Mouse (Mus musculus) intestine, embryonic 16.5 days (tissue): ENCODE data around the gene Col23a1. TPM values are rescaled to one million over a fixed set of nuclear protein-coding genes. Genes with fewer than 3 reads are reported as not detected.

ENCODE experiments used
- ATAC-seq: fragments of 200-750 bp; cut with Nextera tagmentation; 2 replicates; pipeline ENCODE4 v1.8.0; 2017; ENCODE audit warnings: moderate TSS enrichment, moderate library complexity
- H3K27ac ChIP-seq: fragments of 300-500 bp; sonication (generic); 2 replicates; pipeline ENCODE4 v1.5.1; 2014; ENCODE audit warnings: mild to moderate bottlenecking, low read length
- H3K27me3 ChIP-seq: fragments of 300-500 bp; sonication (generic); replicated peaks from 2 replicates; pipeline ENCODE4 v1.6.1; 2014; ENCODE audit warnings: low read length, control low read depth, mixed read lengths; ENCODE audit not compliant: control insufficient read depth, insufficient read depth
- H3K36me3 ChIP-seq: fragments of 300-500 bp; sonication (generic); 2 replicates; pipeline ENCODE4 v1.6.1; 2014; ENCODE audit warnings: low read length, control low read depth; ENCODE audit not compliant: control insufficient read depth, insufficient read depth
- H3K4me1 ChIP-seq: fragments of 300-500 bp; sonication (generic); 2 replicates; pipeline ENCODE4 v1.6.1; 2014; ENCODE audit warnings: low read length, control low read depth, mixed read lengths; ENCODE audit not compliant: control insufficient read depth, insufficient read depth
- H3K4me2 ChIP-seq: fragments of 300-500 bp; sonication (generic); 2 replicates; pipeline ENCODE4 v1.6.1; 2014; ENCODE audit warnings: low read depth, low read length, control low read depth
- H3K4me3 ChIP-seq: fragments of 300-500 bp; sonication (generic); 2 replicates; pipeline ENCODE4 v1.5.1; 2014; ENCODE audit warnings: mild to moderate bottlenecking, low read length
- H3K9ac ChIP-seq: fragments of 300-500 bp; sonication (generic); 2 replicates; pipeline ENCODE4 v1.6.1; 2014; ENCODE audit warnings: low read depth, low read length
- H3K9me3 ChIP-seq: fragments of 300-500 bp; sonication (generic); 2 replicates; pipeline ENCODE4 v1.6.1; 2016; ENCODE audit warnings: low read length, control low read depth; ENCODE audit not compliant: control insufficient read depth
- WGBS: fragments of 180-500 bp; shearing (Covaris S2); extraction: QIAGEN DNeasy Blood & Tissue Kit; methylation state at CpG from one replicate; pipeline ENCODE4 v1.1.7; 2014; 5-methylcytosine and 5-hydroxymethylcytosine counted together
- polyA plus RNA-seq: library from polyadenylated mRNA; unstranded; fragments of >200 nt; fragmentation: Nextera tagmentation; extraction: Ambion mirVana; gene quantifications from 2 replicates; pipeline ENCODE4 v1.2.1, GENCODE M21; 2015

The Col23a1 gene
- polyA plus RNA-seq, 1 experiment from 2014 or later = 5.4 TPM

- Histone ChIP-seq H3K27me3 (no peaks in the 10 kb centered on the region), H3K4me1 (no peaks in the 10 kb centered on the region), H3K9ac (no peak overlapping the region), H3K9me3 (no peaks in the 10 kb centered on the region), H3K27ac (no peak overlapping the region), H3K36me3 (no peaks in the 10 kb centered on the region), H3K4me3 (no peak overlapping the region), H3K4me2 (no peak overlapping the region)
- 88% methylated on average over 5 of the region's 5 CpGs for WGBS
- no peak for ATAC-seq
Measured at GRCm38 (mm10) chr11:51451281-51451680, 161.6 kb downstream of the Col23a1 start.

- no peak overlapping the region for H3K4me2 ChIP-seq
- 35% methylated on average over 7 of the region's 7 CpGs for WGBS
- H3K36me3 ChIP-seq = no peaks in the 10 kb centered on the region
- no peak overlapping the region for H3K27ac ChIP-seq
- no peaks in the 10 kb centered on the region for H3K27me3 ChIP-seq
- ATAC-seq = no peak
- H3K4me3 ChIP-seq = no peak overlapping the region
- no peak overlapping the region for H3K9ac ChIP-seq
- H3K4me1 ChIP-seq = no peaks in the 10 kb centered on the region
- H3K9me3 ChIP-seq = no peaks in the 10 kb centered on the region
Measured at GRCm38 (mm10) chr11:51451925-51452324, 162.2 kb downstream of the Col23a1 start.

GRCm38 (mm10) chr11:51453742-51454141, 164.0 kb downstream of the Col23a1 start:
- no peak overlapping the region for H3K4me2 ChIP-seq
- no peaks in the 10 kb centered on the region for H3K4me1 ChIP-seq
- ATAC-seq = no peak
- no peak overlapping the region for H3K27ac ChIP-seq
- H3K36me3 ChIP-seq = no peaks in the 10 kb centered on the region
- no peak overlapping the region for H3K9ac ChIP-seq
- no peak overlapping the region for H3K4me3 ChIP-seq
- H3K9me3 ChIP-seq = no peaks in the 10 kb centered on the region
- H3K27me3 ChIP-seq = no peaks in the 10 kb centered on the region
- WGBS = 87% methylated on average over 9 of the region's 9 CpGs

GRCm38 (mm10) chr11:51455501-51455900, 165.8 kb downstream of the Col23a1 start:
- no peak for ATAC-seq

GRCm38 (mm10) chr11:51457624-51458023, 167.9 kb downstream of the Col23a1 start:
- no peak overlapping the region for H3K4me2 ChIP-seq
- no peak for ATAC-seq
- 62% methylated on average over 5 of the region's 5 CpGs for WGBS
- H3K9me3 ChIP-seq = no peaks in the 10 kb centered on the region
- H3K27ac ChIP-seq = no peak overlapping the region
- H3K4me1 ChIP-seq = no peaks in the 10 kb centered on the region
- H3K27me3 ChIP-seq = no peaks in the 10 kb centered on the region
- H3K9ac ChIP-seq = no peak overlapping the region
- no peak overlapping the region for H3K4me3 ChIP-seq
- no peaks in the 10 kb centered on the region for H3K36me3 ChIP-seq

More at GRCm38 (mm10) chr11:51455501-51455900, 165.8 kb downstream of the Col23a1 start:
- Histone ChIP-seq H3K27me3 (no peaks in the 10 kb centered on the region), H3K4me1 (no peaks in the 10 kb centered on the region), H3K9ac (no peak overlapping the region), H3K36me3 (no peaks in the 10 kb centered on the region), H3K27ac (no peak overlapping the region), H3K4me2 (no peak overlapping the region), H3K9me3 (no peaks in the 10 kb centered on the region), H3K4me3 (no peak overlapping the region)

GRCm38 (mm10) chr11:51458649-51459048, 168.9 kb downstream of the Col23a1 start:
- Histone ChIP-seq H3K4me3 (no peak overlapping the region), H3K4me1 (no peaks in the 10 kb centered on the region), H3K36me3 (no peaks in the 10 kb centered on the region), H3K9ac (no peak overlapping the region), H3K27ac (no peak overlapping the region), H3K4me2 (no peak overlapping the region), H3K27me3 (no peaks in the 10 kb centered on the region), H3K9me3 (no peaks in the 10 kb centered on the region)
- 63% methylated on average over 4 of the region's 4 CpGs for WGBS
- ATAC-seq = no peak

- H3K27ac ChIP-seq = no peak overlapping the region
- ATAC-seq = no peak
Measured at GRCm38 (mm10) chr11:51459569-51460043, 169.9 kb downstream of the Col23a1 start.

GRCm38 (mm10) chr11:51468737-51469136, 179.0 kb downstream of the Col23a1 start:
- Histone ChIP-seq H3K27ac (no peak overlapping the region), H3K4me3 (no peak overlapping the region), H3K27me3 (no peaks in the 10 kb centered on the region), H3K36me3 (no peaks in the 10 kb centered on the region), H3K9ac (no peak overlapping the region), H3K9me3 (no peaks in the 10 kb centered on the region), H3K4me2 (no peak overlapping the region), H3K4me1 (peaks cover 24% of the 10 kb centered on the region)
- no peak for ATAC-seq
- 56% methylated on average over 6 of the region's 6 CpGs for WGBS

More at GRCm38 (mm10) chr11:51459569-51460043, 169.9 kb downstream of the Col23a1 start:
- H3K4me2 ChIP-seq = no peak overlapping the region
- WGBS = 62% methylated on average over 8 of the region's 8 CpGs
- no peak overlapping the region for H3K9ac ChIP-seq
- H3K36me3 ChIP-seq = no peaks in the 10 kb centered on the region
- H3K9me3 ChIP-seq = no peaks in the 10 kb centered on the region
- no peak overlapping the region for H3K4me3 ChIP-seq
- no peaks in the 10 kb centered on the region for H3K27me3 ChIP-seq
- no peaks in the 10 kb centered on the region for H3K4me1 ChIP-seq

GRCm38 (mm10) chr11:51469341-51469831, 179.7 kb downstream of the Col23a1 start:
- 39% methylated on average over 13 of the region's 13 CpGs for WGBS
- H3K36me3 ChIP-seq = no peaks in the 10 kb centered on the region
- H3K4me2 ChIP-seq = no peak overlapping the region
- H3K9me3 ChIP-seq = no peaks in the 10 kb centered on the region
- H3K27me3 ChIP-seq = no peaks in the 10 kb centered on the region
- 0 out of 2 replicates have a peak overlapping the region, but pooled peaks have one; percentile 75 for H3K27ac ChIP-seq
- ATAC-seq = peak; percentile 16; the same call in 1 of the 2 replicates
- peaks cover 24% of the 10 kb centered on the region for H3K4me1 ChIP-seq
- no peak overlapping the region for H3K4me3 ChIP-seq
- H3K9ac ChIP-seq = no peak overlapping the region
